Mouse (Mus musculus) heart, embryonic 12.5 days (tissue): ENCODE data around the gene Fam19a1. TPM values are rescaled to one million over a fixed set of nuclear protein-coding genes. Genes with fewer than 3 reads are reported as not detected.

Experiments used
- ATAC-seq: fragments of 200-750 bp; cut with Nextera tagmentation; 2 replicates; pipeline ENCODE4 v1.8.0; 2017; ENCODE audit warnings: moderate TSS enrichment, moderate library complexity; ENCODE audit not compliant: insufficient number of reproducible peaks, low FRiP score
- H3K27ac ChIP-seq: fragments of 300-500 bp; sonication (generic); 2 replicates; pipeline ENCODE4 v1.5.1; 2016; ENCODE audit warnings: mild to moderate bottlenecking, moderate library complexity; ENCODE audit not compliant: poor library complexity, severe bottlenecking
- H3K27me3 ChIP-seq: fragments of 300-500 bp; sonication (generic); replicated peaks from 2 replicates; pipeline ENCODE4 v1.6.1; 2016; ENCODE audit warnings: mild to moderate bottlenecking, moderate library complexity
- H3K36me3 ChIP-seq: fragments of 300-500 bp; sonication (generic); 2 replicates; pipeline ENCODE4 v1.6.1; 2016; ENCODE audit warnings: mild to moderate bottlenecking, moderate library complexity
- H3K4me1 ChIP-seq: fragments of 300-500 bp; sonication (generic); replicated peaks from 2 replicates; pipeline ENCODE4 v1.6.1; 2016; ENCODE audit warnings: mild to moderate bottlenecking
- H3K4me2 ChIP-seq: fragments of 300-500 bp; sonication (generic); 2 replicates; pipeline ENCODE4 v1.6.1; 2016; ENCODE audit warnings: mild to moderate bottlenecking, moderate library complexity
- H3K4me3 ChIP-seq: fragments of 300-500 bp; sonication (generic); 2 replicates; pipeline ENCODE4 v1.5.1; 2016; ENCODE audit warnings: mild to moderate bottlenecking
- H3K9ac ChIP-seq: fragments of 300-500 bp; sonication (generic); 2 replicates; pipeline ENCODE4 v1.6.1; 2016; ENCODE audit warnings: mild to moderate bottlenecking, moderate library complexity
- H3K9me3 ChIP-seq: fragments of 300-500 bp; sonication (generic); replicated peaks from 2 replicates; pipeline ENCODE4 v1.6.1; 2016; ENCODE audit warnings: mild to moderate bottlenecking, moderate library complexity
- WGBS: fragments of 180-500 bp; shearing (Covaris S2); methylation state at CpG from one replicate; pipeline ENCODE4 v1.1.7; 2016; 5-methylcytosine and 5-hydroxymethylcytosine counted together
- polyA plus RNA-seq: library from polyadenylated mRNA; unstranded; fragments of >200 nt; fragmentation: Nextera tagmentation; extraction: Ambion mirVana; gene quantifications from 2 replicates; pipeline ENCODE4 v1.2.1, GENCODE M21; 2016

The Fam19a1 gene
- polyA plus RNA-seq, 1 experiment from 2014 or later: 0.27 TPM

DNA sequence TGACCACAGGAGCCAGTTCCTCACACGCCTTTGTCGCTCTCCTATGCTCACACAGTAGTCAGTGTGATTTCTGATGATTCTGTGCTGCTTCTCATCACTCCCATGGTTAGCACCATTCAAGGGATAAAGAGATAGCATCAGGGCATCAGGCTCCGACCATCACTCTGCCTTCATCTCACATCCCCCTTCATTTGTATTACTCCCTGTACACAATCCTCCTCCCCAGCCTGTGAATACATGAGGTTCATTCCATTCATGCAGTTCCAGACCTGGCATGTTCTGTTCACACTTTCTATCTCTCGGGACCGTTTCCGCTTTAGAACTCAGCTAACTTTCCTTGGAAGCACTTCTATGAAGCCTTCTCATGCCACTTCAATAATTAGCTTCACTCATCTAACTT lies 259.9 kb downstream of the Fam19a1 start:
- Histone ChIP-seq H3K4me2 (no peak overlapping the region), H3K4me1 (no peaks in the 10 kb centered on the region), H3K36me3 (no peaks in the 10 kb centered on the region), H3K4me3 (no peak overlapping the region), H3K27ac (no peak overlapping the region), H3K9ac (no peak overlapping the region), H3K9me3 (no peaks in the 10 kb centered on the region), H3K27me3 (no peaks in the 10 kb centered on the region)
- ATAC-seq: no peak
- 84% methylated on average over 6 of the region's 6 CpGs for WGBS

GRCm38 (mm10) chr6:96373274-96373673 lies 260.3 kb downstream of the Fam19a1 start:
- H3K9ac ChIP-seq: no peak overlapping the region
- no peak overlapping the region for H3K4me3 ChIP-seq
- no peak overlapping the region for H3K27ac ChIP-seq
- H3K4me1 ChIP-seq: no peaks in the 10 kb centered on the region
- no peak for ATAC-seq
- H3K27me3 ChIP-seq: no peaks in the 10 kb centered on the region
- H3K36me3 ChIP-seq: no peaks in the 10 kb centered on the region
- H3K4me2 ChIP-seq: no peak overlapping the region
- 76% methylated on average over 2 of the region's 2 CpGs for WGBS
- no peaks in the 10 kb centered on the region for H3K9me3 ChIP-seq

DNA sequence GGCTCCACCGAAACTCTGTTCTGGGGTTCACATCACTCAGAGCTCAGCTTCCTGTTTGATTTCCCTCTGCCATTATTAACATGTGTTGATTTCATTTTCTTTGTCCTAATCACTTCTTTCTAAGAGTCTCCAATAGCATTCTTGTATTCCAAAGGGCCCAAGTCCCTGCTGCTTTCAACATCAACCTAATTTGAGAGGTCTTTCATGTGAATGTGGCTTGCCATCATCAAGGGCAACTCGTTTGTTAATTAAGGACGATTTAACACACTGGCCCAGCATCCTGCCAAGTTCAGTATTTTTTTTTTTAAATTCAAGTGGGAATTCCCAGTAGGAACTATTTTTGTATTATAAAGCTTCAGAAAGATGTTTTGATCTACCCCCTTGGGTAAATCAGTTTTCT lies 263.8 kb downstream of the Fam19a1 start:
- 67% methylated on average over 3 of the region's 3 CpGs for WGBS
- Histone ChIP-seq H3K36me3 (no peaks in the 10 kb centered on the region), H3K27ac (no peak overlapping the region), H3K9ac (no peak overlapping the region), H3K9me3 (no peaks in the 10 kb centered on the region), H3K4me3 (no peak overlapping the region), H3K4me1 (no peaks in the 10 kb centered on the region), H3K27me3 (no peaks in the 10 kb centered on the region), H3K4me2 (no peak overlapping the region)
- ATAC-seq: no peak

DNA sequence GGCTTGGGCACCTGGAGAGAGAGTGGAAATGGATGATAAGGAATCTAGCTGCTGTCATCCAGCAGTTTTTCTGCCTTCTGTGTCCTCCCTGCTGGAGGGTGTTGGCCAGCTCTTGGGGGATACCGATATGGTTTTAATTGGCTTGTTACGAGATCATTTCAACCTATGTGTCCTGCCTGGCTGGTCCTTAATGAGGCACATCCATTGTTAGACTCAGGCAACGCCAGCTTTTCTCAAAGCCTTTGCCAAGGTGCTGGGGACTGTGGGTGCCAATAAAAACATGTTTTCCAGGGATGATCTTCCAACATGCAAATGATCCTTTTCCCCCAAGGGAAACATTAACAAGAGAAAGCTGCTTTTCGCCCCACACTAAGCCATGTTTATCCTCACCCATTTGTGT lies 266.3 kb downstream of the Fam19a1 start:
- no peak overlapping the region for H3K4me3 ChIP-seq
- no peaks in the 10 kb centered on the region for H3K36me3 ChIP-seq
- no peak for ATAC-seq
- no peaks in the 10 kb centered on the region for H3K9me3 ChIP-seq
- no peak overlapping the region for H3K9ac ChIP-seq
- H3K27ac ChIP-seq: no peak overlapping the region
- H3K4me2 ChIP-seq: no peak overlapping the region
- no peaks in the 10 kb centered on the region for H3K4me1 ChIP-seq
- H3K27me3 ChIP-seq: no peaks in the 10 kb centered on the region
- 59% methylated on average over 4 of the region's 4 CpGs for WGBS

- H3K9me3 ChIP-seq: no peaks in the 10 kb centered on the region
- H3K36me3 ChIP-seq: no peaks in the 10 kb centered on the region
- H3K4me1 ChIP-seq: no peaks in the 10 kb centered on the region
- no peak overlapping the region for H3K9ac ChIP-seq
- no peaks in the 10 kb centered on the region for H3K27me3 ChIP-seq
- no peak overlapping the region for H3K4me3 ChIP-seq
- ATAC-seq: no peak
- H3K4me2 ChIP-seq: no peak overlapping the region
- no peak overlapping the region for H3K27ac ChIP-seq
- 70% methylated on average over 1 of the region's 1 CpGs for whole genome bisulfite sequencing
Measured at GRCm38 (mm10) chr6:96384441-96384840, 271.5 kb downstream of the Fam19a1 start.

DNA sequence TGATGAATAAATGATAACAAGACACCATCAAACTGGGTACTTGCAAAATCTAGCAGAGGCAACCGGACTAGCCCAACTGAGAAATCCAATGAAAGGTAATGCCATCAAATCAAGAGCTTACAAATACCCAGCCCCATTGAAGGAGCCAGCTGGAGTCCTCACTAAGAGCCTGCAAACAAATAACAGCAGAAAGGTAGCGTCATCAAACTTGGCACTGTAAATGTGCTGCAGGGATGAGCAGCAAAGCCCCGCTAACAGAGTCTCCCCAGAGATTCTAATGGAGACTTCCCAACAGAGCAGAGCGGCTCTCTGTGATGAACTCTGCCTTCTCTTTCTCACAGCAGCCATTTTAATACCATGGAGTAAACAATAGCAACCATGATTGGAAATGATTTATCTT lies 305.9 kb downstream of the Fam19a1 start:
- Histone ChIP-seq H3K27me3 (no peaks in the 10 kb centered on the region), H3K36me3 (no peaks in the 10 kb centered on the region), H3K4me1 (no peaks in the 10 kb centered on the region), H3K4me2 (no peak overlapping the region), H3K27ac (no peak overlapping the region), H3K9me3 (no peaks in the 10 kb centered on the region), H3K9ac (no peak overlapping the region), H3K4me3 (no peak overlapping the region)
- 82% methylated on average over 4 of the region's 4 CpGs for WGBS
- ATAC-seq: no peak

DNA sequence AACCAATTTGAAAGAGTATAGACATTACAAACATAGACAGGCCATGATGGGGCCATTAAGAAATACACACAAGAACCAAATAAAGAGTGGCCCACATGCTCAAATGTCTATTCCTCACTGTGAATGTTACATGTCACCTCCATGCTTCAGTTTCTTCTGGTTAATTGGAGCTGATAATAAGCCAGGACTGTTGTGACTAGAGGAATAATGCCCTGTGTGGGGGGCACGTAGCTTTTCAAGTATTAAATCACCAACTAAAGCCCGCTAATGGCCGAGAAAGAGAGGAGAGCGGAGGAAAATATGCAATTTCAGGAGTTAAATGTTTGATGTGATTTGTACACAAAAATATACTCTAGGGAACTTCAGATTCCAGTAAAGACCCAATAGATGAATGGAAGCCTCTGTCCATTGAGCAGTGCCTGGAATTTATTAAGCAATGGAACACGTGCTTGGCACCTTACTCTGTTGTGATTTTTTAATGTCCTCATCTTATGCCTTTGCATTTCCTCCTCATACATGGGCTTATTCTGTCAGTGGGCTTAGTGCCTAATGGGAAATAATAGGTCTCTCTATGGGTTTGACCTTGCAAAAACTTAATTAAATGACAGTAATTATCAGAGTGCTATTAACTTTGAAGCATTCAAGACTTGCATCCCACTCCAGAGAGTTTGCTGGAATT lies 306.9 kb downstream of the Fam19a1 start:
- Histone ChIP-seq H3K9ac (no peak overlapping the region), H3K36me3 (no peaks in the 10 kb centered on the region), H3K27ac (no peak overlapping the region), H3K4me3 (no peak overlapping the region), H3K9me3 (no peaks in the 10 kb centered on the region), H3K4me2 (no peak overlapping the region), H3K4me1 (no peaks in the 10 kb centered on the region), H3K27me3 (no peaks in the 10 kb centered on the region)
- WGBS: 78% methylated on average over 5 of the region's 5 CpGs
- no peak for ATAC-seq

GRCm38 (mm10) chr6:96420515-96420914 lies 307.6 kb downstream of the Fam19a1 start:
- Histone ChIP-seq H3K4me3 (no peak overlapping the region), H3K27ac (no peak overlapping the region), H3K9me3 (no peaks in the 10 kb centered on the region), H3K4me2 (no peak overlapping the region), H3K9ac (no peak overlapping the region), H3K36me3 (no peaks in the 10 kb centered on the region), H3K4me1 (no peaks in the 10 kb centered on the region), H3K27me3 (no peaks in the 10 kb centered on the region)
- ATAC-seq: no peak
- 53% methylated on average over 2 of the region's 2 CpGs for WGBS

DNA sequence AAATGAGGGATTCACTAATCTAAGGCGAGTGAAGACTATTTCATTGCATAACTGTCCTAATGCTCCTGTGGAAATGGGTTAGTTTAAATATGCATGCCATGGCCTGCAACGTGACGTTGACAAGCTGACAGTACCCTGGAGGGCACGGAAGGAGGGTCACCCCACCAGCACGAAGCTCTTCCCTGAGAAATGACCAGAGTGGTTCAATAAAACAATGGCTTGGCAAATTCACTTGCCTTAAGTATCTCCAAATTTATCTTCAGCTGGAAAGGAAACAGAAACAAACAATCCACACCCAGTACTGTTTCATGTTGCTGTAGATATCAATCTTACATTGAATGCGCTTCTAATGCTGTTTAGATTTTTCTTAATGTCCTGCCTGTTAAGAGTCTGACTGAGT lies 316.4 kb downstream of the Fam19a1 start:
- ATAC-seq: no peak

GRCm38 (mm10) chr6:96432397-96432796 lies 319.4 kb downstream of the Fam19a1 start:
- H3K9ac ChIP-seq: no peak overlapping the region
- no peaks in the 10 kb centered on the region for H3K27me3 ChIP-seq
- no peak for ATAC-seq
- H3K27ac ChIP-seq: no peak overlapping the region
- 29% methylated on average over 3 of the region's 3 CpGs for WGBS
- H3K36me3 ChIP-seq: no peaks in the 10 kb centered on the region
- H3K4me3 ChIP-seq: no peak overlapping the region
- H3K4me2 ChIP-seq: no peak overlapping the region
- no peaks in the 10 kb centered on the region for H3K9me3 ChIP-seq
- no peaks in the 10 kb centered on the region for H3K4me1 ChIP-seq

More for the DNA sequence above, 316.4 kb downstream of the Fam19a1 start:
- no peaks in the 10 kb centered on the region for H3K9me3 ChIP-seq
- no peak overlapping the region for H3K9ac ChIP-seq
- no peaks in the 10 kb centered on the region for H3K27me3 ChIP-seq
- no peak overlapping the region for H3K4me2 ChIP-seq
- 60% methylated on average over 6 of the region's 6 CpGs for WGBS
- no peak overlapping the region for H3K27ac ChIP-seq
- H3K36me3 ChIP-seq: no peaks in the 10 kb centered on the region
- H3K4me3 ChIP-seq: no peak overlapping the region
- no peaks in the 10 kb centered on the region for H3K4me1 ChIP-seq

- WGBS: 67% methylated on average over 1 of the region's 1 CpGs
- no peak for ATAC-seq
- Histone ChIP-seq H3K4me2 (no peak overlapping the region), H3K9ac (no peak overlapping the region), H3K4me1 (no peaks in the 10 kb centered on the region), H3K9me3 (no peaks in the 10 kb centered on the region), H3K4me3 (no peak overlapping the region), H3K27me3 (no peaks in the 10 kb centered on the region), H3K36me3 (no peaks in the 10 kb centered on the region), H3K27ac (no peak overlapping the region)
Measured at GRCm38 (mm10) chr6:96433896-96434295, 320.9 kb downstream of the Fam19a1 start.

- H3K9me3 ChIP-seq: no peaks in the 10 kb centered on the region
- H3K27me3 ChIP-seq: no peaks in the 10 kb centered on the region
- no peaks in the 10 kb centered on the region for H3K4me1 ChIP-seq
- no peaks in the 10 kb centered on the region for H3K36me3 ChIP-seq
- no peak overlapping the region for H3K27ac ChIP-seq
- H3K4me2 ChIP-seq: no peak overlapping the region
- 68% methylated on average over 2 of the region's 2 CpGs for WGBS
- no peak for ATAC-seq
- H3K4me3 ChIP-seq: no peak overlapping the region
- no peak overlapping the region for H3K9ac ChIP-seq
Measured at GRCm38 (mm10) chr6:96435545-96435944, 322.6 kb downstream of the Fam19a1 start.
